Mouse (Mus musculus) kidney, postnatal 36 days (tissue): ENCODE measurements around the gene Rnf220.

Source experiments
- DNase-seq, 2 experiments: peaks; one replicate each; pipeline ENCODE4 v3.0.0; 2021 to 2022; ENCODE audit warnings: mixed read lengths in 2 of 2

Rnf220 gene

DNA sequence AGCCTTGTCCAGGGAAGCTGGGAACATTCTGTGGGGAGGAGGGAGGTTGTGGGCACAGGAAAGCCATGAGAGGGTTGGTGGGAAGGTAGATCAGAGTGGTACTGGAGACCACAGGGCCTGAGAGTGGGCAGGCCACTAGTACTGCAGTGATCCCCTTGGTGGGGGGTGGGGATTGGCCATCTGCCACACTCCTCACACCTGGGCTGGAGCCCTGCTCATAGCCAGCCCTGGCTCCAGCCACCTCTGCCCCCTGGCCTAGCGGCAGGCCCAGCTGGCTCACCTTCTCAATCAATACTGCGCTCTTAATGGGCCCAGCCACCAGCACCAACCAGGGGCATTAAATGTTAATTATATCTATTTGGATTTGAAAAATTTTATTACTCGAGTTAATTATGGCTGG is 166.7 kb downstream of the Rnf220 start:
- DNase-seq, result no peak

DNA sequence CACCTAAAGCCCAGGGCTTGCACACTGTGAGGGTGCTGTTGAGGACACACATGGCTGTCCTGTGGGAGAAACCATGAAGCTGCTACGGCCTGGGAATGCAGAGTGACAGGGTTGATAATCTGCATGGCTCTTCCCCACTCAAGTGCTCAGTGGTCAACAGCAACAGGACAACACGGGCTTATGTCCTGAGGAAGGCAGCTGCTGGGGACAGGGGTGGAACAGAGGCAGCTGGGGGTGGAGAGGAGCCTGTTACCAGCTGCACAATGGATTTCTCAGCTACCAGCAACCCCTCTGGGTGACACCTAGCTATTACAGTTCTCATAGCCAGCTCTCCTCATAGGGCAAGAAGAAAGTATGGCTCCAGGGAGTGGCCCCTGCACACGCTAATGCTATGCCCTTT is 169.9 kb downstream of the Rnf220 start:
- no peak for DNase-seq

DNA sequence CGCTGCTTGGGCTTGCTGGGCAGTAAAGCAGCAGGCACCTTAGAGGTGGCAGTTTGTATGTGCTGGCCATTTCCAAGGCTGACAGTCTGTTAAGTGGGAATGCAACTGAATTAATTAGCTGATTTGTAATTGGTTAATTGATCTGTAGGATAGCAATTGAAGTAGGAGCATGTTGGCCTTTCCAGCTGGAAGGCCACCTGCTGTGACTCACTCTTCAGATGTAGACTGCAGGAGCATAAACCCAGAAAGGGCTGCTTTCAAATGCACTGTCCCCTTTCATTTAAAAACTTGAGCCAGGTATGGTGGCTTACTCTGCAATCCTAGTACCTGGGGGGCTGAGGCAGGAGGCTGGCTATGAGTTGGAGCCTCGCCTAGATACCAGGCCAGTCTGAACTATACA is 171.8 kb downstream of the Rnf220 start:
- DNase-seq, result no peak

DNA sequence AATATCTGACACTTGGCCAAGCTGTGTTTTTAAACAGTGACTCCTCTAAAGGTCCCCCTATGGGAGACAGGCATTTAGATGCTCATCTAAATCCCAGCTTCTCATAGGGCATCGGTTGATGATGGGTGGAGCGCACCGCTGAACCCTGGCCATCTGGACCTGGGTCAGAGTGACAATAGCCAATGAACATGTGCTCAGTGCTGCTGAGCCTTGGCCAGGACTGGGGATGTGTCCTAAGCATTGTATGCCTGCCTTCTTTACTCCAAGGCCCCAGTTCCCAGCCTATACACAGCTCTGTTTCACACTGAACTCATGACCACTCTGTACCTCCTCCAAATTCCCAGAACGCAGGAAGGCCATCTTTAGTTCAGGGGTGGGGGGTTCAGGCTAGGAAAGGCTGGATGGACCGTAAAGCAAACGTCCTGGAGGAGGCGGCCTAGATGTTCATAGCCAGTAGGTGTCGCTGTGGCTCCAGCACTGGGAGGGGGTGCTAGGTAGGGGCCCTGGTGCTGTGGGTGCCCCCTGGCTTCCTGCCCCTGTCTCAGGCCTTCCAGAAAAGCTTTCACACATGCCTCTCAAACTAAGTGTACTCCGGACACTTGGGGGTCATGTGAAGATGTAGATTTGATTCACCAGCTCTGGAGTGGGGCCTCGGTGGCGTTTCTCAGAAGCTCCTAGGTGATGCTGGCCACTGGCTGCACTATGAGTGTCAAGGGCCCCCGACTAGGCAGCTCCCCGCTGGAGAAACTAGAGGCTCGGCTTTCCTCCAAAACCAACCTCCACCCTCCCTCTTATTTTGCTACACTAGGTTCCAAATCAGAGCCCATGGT is 173.1 kb downstream of the Rnf220 start:
- DNase-seq, result peak; percentile 24 to 76

DNA sequence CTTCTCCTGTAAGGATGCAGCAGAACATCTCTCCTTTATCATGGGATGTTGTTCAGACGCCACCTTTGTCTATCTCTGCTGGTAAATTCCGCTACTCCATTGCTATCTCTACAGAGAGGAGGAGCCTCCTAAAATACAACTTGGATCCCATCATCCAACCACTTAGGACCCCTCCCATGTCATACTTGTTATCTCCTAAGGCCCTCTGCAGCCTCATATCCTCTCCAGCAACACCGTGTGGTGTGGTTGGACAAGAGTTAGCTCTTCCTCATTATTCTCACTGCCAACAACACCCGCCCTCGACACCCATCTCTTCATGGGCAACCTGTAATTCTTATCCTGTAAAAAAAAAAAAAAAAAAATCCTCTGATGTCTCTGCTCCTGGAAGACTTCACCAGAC is 175.8 kb downstream of the Rnf220 start:
- DNase-seq, result no peak

DNA sequence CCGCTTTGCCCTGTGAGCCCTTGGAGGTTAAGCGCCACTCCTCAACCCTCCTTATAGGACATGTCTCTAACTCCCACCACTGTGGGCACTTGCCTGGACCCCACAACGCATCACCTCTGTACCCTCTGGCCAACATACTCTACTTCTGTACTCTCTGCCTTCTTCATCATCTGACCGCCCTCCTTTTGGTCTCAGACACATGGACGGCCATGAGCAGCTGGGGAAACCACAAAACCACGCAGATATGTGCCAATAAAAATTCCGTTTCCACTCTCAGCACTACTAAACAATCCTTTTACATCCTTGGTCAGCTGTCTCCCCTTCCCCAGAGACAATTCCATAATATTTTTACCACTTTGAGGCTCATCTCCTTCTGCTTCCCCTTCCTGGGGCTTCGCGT is 178.3 kb downstream of the Rnf220 start:
- DNase-seq, result no peak

DNA sequence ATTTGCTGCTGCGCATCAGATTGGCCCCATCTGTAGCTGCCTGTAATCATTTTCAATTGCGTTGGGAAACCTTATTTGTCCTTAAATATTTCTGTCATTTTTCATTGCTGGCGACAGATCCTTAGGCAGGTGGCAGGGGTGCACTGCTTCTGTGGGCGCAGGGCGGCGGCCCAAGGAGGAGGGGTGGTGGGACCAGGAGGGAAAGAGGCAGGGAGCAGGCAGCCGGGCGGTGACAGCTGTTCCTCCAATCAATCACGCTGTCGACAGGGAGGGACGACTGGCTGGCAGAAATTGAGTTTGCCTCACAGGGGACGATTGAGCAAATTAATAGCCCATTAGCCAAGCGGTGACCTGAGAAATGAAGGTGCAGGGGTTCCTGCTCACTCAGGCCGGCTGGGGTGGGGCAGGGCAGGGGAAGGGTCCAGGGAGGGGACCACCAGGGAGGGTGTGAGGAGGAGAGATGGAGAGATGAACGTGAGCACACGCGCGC is 179.1 kb downstream of the Rnf220 start:
- DNase-seq, result no peak

DNA sequence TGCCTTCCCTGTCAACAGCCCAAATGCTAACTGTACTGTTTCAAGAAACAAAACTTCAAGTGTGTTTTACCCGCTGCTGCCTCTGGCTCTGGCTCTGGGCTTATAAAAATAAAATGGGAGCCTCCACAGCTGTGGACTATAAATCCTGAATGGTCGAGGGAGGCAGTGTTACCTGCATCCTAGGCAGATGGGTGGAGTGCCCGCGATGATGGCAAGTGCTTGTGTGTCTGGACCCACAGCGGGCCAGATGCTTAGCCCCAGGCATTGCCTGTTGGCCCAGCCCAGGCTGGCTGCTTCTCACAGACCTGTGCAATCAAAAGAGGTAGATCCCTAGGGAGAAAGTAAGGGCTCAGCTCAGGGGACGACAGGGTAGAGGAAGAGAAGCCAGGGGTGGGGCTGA is 180.1 kb downstream of the Rnf220 start:
- no peak for DNase-seq

DNA sequence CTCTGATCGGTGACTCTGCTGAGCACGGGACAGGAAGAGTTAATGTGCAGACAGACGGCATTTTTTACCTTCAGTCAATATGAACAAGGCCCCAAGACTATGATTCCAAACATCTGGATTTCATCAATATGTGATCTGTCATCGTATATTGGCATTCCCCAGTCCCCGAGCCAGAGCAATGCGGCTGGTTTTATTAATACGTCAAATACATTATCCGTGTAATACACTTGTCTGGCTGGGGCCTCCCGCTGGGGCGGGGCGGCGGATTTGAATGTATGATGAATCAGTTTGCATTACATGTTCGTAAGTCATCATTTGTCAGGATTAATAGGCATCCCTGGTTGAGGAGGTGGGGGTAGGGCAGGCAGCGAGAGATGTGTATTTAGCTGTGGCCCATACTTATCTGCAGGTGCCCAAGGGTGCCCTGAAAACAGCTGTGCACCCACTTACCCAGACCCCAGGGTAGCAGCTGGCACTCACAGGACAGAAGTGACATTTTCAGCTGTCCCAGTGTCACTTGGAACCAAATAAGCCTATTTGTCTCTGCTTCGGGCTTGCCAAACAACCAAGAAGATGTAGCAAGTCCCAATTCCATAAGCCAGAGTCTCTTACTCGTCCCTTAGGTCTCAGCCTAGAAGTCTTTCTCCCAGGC is 181.9 kb downstream of the Rnf220 start:
- no peak for DNase-seq

DNA sequence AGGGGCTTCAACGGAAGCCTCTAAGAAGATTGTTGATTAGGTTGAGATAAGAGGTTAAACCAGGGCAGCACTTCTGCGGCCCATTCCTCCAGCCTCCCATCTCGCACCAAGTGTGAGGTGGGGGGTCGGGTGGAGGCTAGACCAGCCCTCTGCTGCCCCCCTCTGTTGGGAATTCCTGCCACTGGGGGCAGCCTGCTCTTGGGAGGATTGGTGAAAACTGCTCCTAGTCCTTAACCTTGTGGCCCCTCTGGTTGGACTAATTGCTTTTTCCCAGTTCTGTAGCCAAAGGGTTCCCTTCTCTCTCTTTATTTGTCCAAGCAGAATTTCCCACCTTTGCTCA is 183.8 kb downstream of the Rnf220 start:
- peak in 1 of 2 experiments; percentile 52 for DNase-seq

DNA sequence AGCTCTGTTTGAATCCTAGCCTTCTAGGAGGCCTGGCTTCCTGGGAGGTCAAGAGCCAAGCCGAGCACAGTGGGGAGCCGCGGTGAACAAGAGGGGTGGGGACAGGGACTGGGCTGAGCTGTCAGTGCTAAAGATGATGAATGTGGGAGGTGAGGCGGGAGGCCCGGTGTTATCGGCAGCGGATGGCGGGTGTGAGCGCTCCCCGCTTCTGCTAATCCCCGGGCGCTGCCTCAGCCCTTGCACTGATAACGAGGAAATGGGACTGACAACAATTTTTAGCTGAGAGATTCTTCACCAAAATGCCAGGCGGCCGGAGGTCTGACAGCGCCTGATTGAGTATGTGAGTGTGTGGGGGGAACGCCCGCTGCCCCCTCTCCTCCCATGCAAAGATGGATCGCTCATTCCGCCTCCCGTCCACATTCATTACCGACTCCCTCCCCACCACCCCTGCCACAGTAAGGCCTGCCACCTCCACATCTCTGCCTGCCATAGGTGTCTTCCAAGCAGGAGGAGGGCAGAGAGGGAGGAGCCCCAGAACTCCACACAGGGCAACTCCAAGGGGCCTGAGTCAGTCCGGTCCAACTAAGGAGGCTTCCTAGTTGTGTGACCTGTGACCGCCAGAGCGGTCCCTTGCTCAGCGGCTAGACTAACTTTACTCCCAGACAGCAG is 184.3 kb downstream of the Rnf220 start:
- DNase-seq, result no peak

DNA sequence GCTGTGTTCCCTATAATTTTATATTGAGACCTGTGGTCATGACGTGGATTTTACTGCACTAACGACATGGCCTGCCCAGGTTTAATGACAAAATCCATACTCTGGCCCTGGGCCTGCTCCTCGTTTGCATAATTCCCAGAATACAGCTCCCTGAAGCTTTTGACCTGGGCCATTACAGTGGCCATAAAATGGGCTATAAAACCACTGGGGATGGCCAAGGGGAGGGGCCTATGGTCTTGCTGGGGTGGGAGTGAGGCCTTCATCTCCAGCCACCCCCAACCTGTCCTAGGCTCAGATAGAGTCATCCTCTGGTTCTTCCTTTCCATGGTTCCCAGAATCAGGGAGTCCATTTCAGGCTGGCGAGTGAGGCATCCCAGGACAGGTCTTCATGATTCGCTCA is 185.0 kb downstream of the Rnf220 start:
- DNase-seq, result no peak

DNA sequence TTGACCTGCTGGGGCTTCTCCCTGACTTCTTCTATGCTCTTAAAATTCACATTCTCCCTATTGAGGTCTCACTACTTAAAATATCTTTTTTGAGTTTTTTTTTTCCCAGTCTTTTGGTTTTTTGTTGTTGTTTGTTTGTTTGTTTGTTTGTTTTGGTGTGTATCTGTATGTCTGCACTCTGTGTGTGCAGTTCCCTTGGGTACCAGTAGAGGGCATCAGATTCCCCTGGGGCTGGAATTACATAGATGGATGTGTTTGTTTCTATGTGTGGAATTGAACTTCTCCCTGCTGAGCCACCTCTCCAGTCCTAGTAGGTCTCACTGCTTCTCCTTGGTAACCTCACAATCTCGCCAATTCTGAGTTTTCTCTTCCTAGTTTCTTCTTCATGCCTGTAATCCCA is 187.4 kb downstream of the Rnf220 start:
- no peak for DNase-seq

DNA sequence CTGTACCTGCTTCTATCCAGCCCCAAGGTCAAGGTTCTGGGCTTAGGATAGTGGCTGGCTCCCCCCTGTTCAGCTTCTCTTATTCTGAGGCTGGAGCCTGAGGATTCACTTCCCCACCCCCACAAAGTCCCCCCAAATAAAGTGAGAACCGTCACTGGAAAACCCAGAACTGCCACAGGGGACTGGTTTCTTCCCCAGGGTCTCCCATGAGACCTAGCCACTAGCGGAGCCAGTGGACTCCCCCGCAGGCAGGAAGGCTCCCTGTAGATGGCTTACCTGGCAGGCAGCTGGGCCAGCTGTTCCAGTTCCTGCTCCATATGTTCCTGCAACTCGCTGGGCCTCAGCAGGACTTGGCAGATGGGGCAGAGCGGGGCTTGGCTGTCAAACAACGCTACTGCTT is 189.6 kb downstream of the Rnf220 start:
- DNase-seq, result no peak

DNA sequence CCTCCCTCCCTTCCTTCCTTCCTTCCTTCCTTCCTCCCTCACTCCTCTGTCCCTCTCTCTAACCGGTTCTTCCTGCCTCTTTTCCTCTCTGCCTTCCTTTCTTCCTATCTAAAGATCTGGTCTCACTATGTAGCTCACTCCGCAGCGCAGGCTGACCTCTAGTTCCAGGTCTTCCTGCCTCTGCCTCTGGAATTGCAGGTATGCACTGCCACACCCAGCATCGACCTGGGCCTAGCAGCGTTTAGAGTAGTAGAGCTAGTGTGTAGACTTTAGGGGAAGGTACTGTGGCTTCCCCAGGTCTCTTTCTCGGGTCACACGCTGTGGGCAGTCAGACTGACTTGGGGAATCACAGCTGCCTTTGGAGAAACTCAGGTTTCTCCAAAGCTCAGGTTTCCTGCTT is 191.4 kb downstream of the Rnf220 start:
- DNase-seq, result no peak

DNA sequence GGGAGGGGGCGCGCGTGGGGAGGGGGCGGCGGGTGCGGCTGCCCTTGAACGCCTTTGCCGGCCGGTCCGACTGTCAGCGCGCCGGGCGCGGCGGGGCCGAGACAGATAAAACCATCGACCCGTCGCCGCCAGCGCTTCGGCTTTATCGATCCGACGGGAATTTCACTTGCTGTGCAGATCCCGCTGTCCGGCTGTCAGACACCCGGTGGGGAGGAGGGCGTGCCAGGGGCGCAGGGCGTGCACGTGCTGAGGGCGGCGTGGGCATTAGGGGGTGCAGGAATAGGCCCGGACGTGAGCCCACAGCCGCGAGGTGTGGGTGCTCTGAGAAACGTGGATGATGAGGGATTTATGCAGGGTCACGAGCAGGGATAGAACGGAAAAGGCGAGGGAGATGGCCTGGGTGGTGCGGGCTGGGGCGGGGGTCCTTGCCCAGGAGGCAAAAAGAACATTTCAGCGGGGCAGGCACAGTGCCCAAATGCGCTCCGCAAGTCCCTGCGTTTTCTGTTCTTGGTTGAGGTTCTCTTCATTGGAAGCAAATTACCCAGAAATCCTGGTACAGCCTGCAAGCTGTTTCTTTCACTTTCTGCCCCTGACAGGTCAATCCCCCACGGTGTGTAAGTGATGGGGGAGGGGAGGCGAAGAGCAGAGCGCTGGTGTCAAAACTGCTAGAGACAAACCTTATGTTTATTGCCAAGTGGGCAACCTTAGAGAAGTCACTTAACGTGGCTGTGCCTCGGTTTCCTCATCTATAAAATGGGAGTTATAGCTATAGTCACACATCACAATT is 192.4 kb downstream of the Rnf220 start:
- DNase-seq, result peak in 1 of 2 experiments; percentile 24

DNA sequence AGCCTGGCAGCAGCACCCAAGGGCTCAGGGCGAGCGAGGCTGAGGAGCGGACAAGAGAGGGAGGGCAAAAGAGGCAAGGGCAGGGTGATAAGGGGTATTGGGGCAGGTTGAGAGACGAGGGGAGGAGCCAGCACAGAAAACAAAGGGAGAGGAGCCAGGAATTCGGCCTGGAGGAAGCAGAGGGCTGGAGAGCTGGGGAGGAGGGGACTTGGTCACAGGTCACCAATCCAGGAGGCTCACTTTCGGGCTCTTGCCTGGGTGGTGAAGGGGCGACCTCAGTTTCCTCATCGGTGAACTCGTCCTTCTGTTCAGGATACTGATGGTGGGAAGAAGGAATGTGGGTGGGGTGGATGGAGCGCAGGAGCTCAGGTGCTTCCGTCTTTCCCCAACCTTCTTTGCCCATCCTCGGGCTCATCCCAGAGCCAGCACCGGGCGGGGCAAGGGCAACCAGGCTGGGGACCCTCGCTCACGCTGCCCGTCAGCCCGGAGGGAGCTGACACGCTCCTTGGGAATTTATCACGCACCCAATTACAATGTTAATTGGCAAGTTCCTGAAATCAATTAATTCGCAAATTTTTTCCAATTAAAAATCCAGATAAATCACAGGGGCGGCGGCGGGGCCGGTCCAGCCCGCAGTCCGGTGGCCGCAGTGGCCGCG is 193.1 kb downstream of the Rnf220 start:
- no peak for DNase-seq

DNA sequence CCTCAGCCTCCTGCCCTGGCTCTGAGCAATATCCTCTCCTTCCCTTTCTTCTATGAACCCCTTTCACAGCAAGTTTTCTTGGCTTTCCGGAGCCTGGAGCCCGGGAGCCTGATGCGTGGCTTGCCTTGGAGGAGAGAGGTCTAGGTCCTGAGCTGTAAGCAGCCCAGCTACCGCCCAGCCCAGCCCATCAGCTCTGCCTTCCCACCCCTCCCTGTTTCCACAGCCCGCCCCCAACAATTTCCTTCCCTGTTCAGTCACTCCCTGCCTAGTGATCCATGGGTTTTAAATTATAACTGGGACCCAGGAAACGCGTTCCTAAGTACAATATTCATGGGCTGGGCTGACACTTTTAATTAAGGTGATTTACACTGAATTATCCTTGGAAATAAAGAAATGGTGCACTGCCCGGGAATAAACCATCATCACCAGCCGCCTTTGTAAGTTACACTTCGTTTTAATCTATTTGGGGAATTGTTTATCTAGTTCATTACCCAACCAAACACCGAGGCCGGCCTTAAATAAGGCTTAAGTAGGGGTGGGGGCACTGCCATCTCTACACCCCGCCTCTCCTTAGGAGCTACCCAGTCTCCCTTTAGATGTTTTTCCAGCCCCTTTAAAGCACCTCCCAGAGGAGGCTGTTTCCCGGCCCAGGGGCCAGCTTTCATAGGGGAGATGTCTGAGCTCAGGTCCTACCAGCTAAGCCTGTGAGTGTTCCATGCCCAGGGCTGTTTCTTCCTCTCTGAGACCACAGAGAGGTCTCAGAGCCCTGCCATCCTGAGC is 194.6 kb downstream of the Rnf220 start:
- no peak for DNase-seq

DNA sequence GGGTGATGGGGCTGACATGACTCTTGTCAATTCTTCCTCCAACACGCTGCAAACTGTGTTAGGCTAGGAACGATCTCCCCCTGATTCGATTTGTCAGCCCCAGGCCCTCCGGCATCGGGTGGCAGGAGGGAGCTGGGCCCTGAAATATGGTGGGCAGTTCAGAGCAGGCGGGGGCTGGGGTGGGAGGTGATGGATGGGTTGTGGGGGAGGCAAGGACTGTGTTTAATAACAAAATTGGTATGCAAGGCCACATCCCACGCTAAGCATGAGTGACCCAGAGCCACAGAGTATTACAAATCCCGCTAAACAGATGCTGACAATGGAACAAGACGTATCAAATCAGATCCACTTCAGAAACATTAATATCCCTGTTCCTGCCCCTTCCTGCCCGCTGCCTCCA is 196.9 kb downstream of the Rnf220 start:
- DNase-seq, result no peak

DNA sequence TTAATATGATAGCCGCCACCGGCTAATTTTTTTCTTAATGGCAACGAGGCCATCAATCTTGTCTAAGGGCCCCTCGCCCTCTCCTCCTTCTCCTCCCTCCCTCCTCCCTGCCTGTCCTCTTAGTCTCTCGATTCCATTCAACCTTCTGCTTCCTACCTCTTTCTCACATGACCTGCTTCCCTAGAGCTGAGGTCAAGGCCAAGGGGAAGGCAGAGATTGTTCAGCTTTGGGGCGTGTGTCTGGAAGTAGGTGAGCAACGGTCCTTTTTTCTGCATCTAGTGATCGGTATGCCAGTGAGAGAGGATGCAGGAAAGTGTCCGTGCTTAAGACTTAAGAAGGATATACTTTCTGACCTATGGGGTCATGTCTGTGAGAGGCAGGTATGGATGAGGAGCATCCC is 199.0 kb downstream of the Rnf220 start:
- DNase-seq, result no peak

DNA sequence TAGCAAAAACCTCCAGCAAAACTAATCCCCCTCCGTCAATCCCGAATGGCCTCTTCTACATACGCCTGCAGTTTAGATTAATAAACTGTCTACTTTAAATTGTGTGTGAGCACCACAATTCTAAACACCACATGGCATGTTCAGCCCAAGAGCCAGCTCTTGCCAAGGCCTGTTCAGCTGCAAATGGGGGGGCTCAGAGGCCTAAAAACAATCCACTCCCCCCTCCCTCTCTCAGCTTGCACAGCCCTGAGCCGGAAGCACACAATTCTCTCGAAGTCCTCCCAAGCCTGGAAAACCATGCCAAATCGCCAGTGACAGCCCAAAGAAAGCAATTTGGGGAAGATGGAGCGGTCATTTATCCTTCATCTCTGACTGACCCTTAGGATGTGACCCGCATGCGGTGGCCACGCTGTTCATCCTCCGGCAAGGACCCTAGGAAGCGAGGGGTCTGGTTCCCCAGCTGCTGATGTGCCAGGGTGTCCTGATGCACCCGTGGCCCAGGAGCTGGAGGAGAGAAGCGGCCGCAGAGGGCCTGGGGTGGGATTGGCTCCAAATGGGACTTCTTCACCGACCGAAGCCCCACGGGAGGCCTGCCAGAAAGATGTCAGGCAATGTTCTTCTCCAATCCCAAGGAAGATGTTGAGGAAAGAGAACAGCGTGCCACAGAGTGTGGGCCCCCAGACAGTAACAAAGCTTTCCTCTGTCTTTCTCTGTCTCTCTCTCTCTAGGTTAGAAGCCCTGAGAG is 199.8 kb downstream of the Rnf220 start:
- no peak for DNase-seq
